Mouse (Mus musculus) frontal cortex, postnatal 25 days (tissue): Measurements from ENCODE around the gene Aqp7.

Source experiments
- DNase-seq, 2 experiments: peaks; one replicate each; pipeline ENCODE4 v3.0.0; 2022; ENCODE audit warnings: low spot score in 2 of 2

Gene Aqp7

GRCm38 (mm10) chr4:41000842-41001639, 46.9 kb downstream of the Aqp7 start:
- no peak for DNase-seq

GRCm38 (mm10) chr4:41000271-41000670, 47.7 kb downstream of the Aqp7 start:
- DNase-seq: no peak

GRCm38 (mm10) chr4:40997916-40998315, 50.0 kb downstream of the Aqp7 start:
- DNase-seq: no peak

- no peak for DNase-seq
These were observed 51.6 kb downstream of the Aqp7 start for GRCm38 (mm10) chr4:40996302-40996701.

GRCm38 (mm10) chr4:40989633-40990032, 58.3 kb downstream of the Aqp7 start:
- DNase-seq: no peak

GRCm38 (mm10) chr4:40983686-40984085, 64.3 kb downstream of the Aqp7 start:
- no peak for DNase-seq
